Mouse (Mus musculus) cerebellum, adult 9-11 months (tissue): ENCODE data around the gene Tpt1.
"Not testable (repeated sequence)": the region's sequence is repeated elsewhere in the genome, so short reads cannot be mapped to it uniquely, and the experiment has no call there.

Experiments used
- DNase-seq: peaks from one replicate; pipeline ENCODE4 v3.0.0; 2022

The Tpt1 gene

GRCm38 (mm10) chr14:75844867-75845697 is at the start of gene Tpt1:
Tpt1 (plus strand) TSS chr14:75845093.
- peak; percentile 99 for DNase-seq

GRCm38 (mm10) chr14:75795918-75796317 is 49.0 kb upstream of the Tpt1 start:
- no peak for DNase-seq

- DNase-seq: no peak
Measured at GRCm38 (mm10) chr14:75797769-75798386, 47.0 kb upstream of the Tpt1 start.

GRCm38 (mm10) chr14:75807800-75808199 is 37.1 kb upstream of the Tpt1 start:
- DNase-seq: no peak

- no peak for DNase-seq
Measured at GRCm38 (mm10) chr14:75809931-75810330, 35.0 kb upstream of the Tpt1 start.

- DNase-seq: no peak
Measured at GRCm38 (mm10) chr14:75818528-75818927, 26.4 kb upstream of the Tpt1 start.

- DNase-seq: no peak
Measured at GRCm38 (mm10) chr14:75819341-75819740, 25.6 kb upstream of the Tpt1 start.

- DNase-seq: no peak
Measured at GRCm38 (mm10) chr14:75820007-75820406, 24.9 kb upstream of the Tpt1 start.

- no peak for DNase-seq
Measured at GRCm38 (mm10) chr14:75826851-75827410, 18.0 kb upstream of the Tpt1 start.

GRCm38 (mm10) chr14:75828221-75828620 is 16.7 kb upstream of the Tpt1 start:
- no peak for DNase-seq

GRCm38 (mm10) chr14:75828866-75829806 is 15.8 kb upstream of the Tpt1 start:
- peak; percentile 89 for DNase-seq

- not testable (repeated sequence) for DNase-seq
Measured at GRCm38 (mm10) chr14:75829817-75830216, 15.1 kb upstream of the Tpt1 start.

GRCm38 (mm10) chr14:75832031-75832430 is 12.9 kb upstream of the Tpt1 start:
- DNase-seq: no peak

GRCm38 (mm10) chr14:75832982-75833381 is 11.9 kb upstream of the Tpt1 start:
- DNase-seq: no peak

- no peak for DNase-seq
Measured at GRCm38 (mm10) chr14:75833546-75834250, 11.2 kb upstream of the Tpt1 start.

- no peak for DNase-seq
Measured at GRCm38 (mm10) chr14:75834251-75834738, 10.6 kb upstream of the Tpt1 start.

- peak; percentile 46 for DNase-seq
Measured at GRCm38 (mm10) chr14:75834739-75835381, 10.0 kb upstream of the Tpt1 start.

GRCm38 (mm10) chr14:75836579-75836978 is 8.3 kb upstream of the Tpt1 start:
- no peak for DNase-seq

GRCm38 (mm10) chr14:75837048-75837916 is 7.6 kb upstream of the Tpt1 start:
- no peak for DNase-seq

- not testable (repeated sequence) for DNase-seq
Measured at GRCm38 (mm10) chr14:75841758-75842157, 3.1 kb upstream of the Tpt1 start.
